Mouse (Mus musculus): Measurements from ENCODE around the gene Dbil5.

GRCm38 (mm10) chr11:76260208-76261050 lies 43.0 kb downstream of the Dbil5 start:
- TF ChIP-seq CTCF (IDR thresholded peaks at IDR 0.05), result no peak
- no peak for TF ChIP-seq POLR2A (IDR thresholded peaks at IDR 0.05; ENCODE audit: insufficient read depth, low read depth, low read length)
